Mouse (Mus musculus): ENCODE data around the gene Gm10799. TPM values are rescaled to one million over a fixed set of nuclear protein-coding genes. Genes with fewer than 3 reads are reported as not detected.

The Gm10799 gene
- polyA plus RNA-seq, 1 experiment from 2014 or later = not detected

GRCm38 (mm10) chr2:104058954-104059353, 9.4 kb downstream of the Gm10799 start:
- peaks cover 2% of the 10 kb centered on the region; the same call in 1 of the 2 replicates for H3K4me1 ChIP-seq (ENCODE audit: insufficient read depth)
- peaks cover 55% of the 10 kb centered on the region for H3K36me3 ChIP-seq (replicated peaks; ENCODE audit: insufficient read depth, low read length)
- no peaks in the 10 kb centered on the region for H3K27me3 ChIP-seq (ENCODE audit: insufficient read depth, low read length)
- H3K9ac ChIP-seq (replicated peaks) = no peak overlapping the region
- no peak overlapping the region for H3K4me2 ChIP-seq (ENCODE audit: low read depth, low read length)
- no peaks in the 10 kb centered on the region for H3K9me3 ChIP-seq (ENCODE audit: low read length)
- no peak for TF ChIP-seq EP300 (IDR thresholded peaks at IDR 0.05; ENCODE audit: low read depth)
- no peak for TF ChIP-seq CTCF (IDR thresholded peaks at IDR 0.05; ENCODE audit: low read depth)
- no peak overlapping the region for H3K27ac ChIP-seq (ENCODE audit: low read depth)
- WGBS (ENCODE audit: insufficient replicate concordance) = 91% methylated on average over 4 of the region's 4 CpGs
- DNase-seq (no peak), ATAC-seq (no peak)
- H3K4me3 ChIP-seq (ENCODE audit: low read depth, low read length) = no peak overlapping the region

GRCm38 (mm10) chr2:104058381-104058780, 10.0 kb downstream of the Gm10799 start:
- Histone ChIP-seq H3K4me3 (ENCODE audit: low read depth, low read length) (no peak overlapping the region), H3K4me1 (ENCODE audit: insufficient read depth) (no peaks in the 10 kb centered on the region), H3K36me3 (replicated peaks; ENCODE audit: insufficient read depth, low read length) (peaks cover 61% of the 10 kb centered on the region), H3K9ac (replicated peaks) (no peak overlapping the region), H3K27ac (ENCODE audit: low read depth) (no peak overlapping the region), H3K4me2 (ENCODE audit: low read depth, low read length) (no peak overlapping the region), H3K9me3 (ENCODE audit: low read length) (no peaks in the 10 kb centered on the region), H3K27me3 (ENCODE audit: insufficient read depth, low read length) (no peaks in the 10 kb centered on the region)
- TF ChIP-seq EP300 (IDR thresholded peaks at IDR 0.05; ENCODE audit: low read depth) = no peak
- TF ChIP-seq CTCF (IDR thresholded peaks at IDR 0.05; ENCODE audit: low read depth) = no peak
- ATAC-seq = no peak
- WGBS (ENCODE audit: insufficient replicate concordance) = 81% methylated on average over 1 of the region's 1 CpGs
- no peak for DNase-seq

- H3K27ac ChIP-seq (ENCODE audit: low read depth) = 0 out of 2 replicates have a peak overlapping the region, but pooled peaks have one; percentile 48
- H3K4me1 ChIP-seq (ENCODE audit: insufficient read depth) = peaks cover 17% of the 10 kb centered on the region
- H3K9me3 ChIP-seq (ENCODE audit: low read length) = no peaks in the 10 kb centered on the region
- DNase-seq = no peak
- H3K9ac ChIP-seq (replicated peaks) = no peak overlapping the region
- H3K36me3 ChIP-seq (replicated peaks; ENCODE audit: insufficient read depth, low read length) = peaks cover 50% of the 10 kb centered on the region
- WGBS (ENCODE audit: insufficient replicate concordance) = 40% methylated on average over 1 of the region's 1 CpGs
- H3K4me2 ChIP-seq (ENCODE audit: low read depth, low read length) = no peak overlapping the region
- H3K4me3 ChIP-seq (ENCODE audit: low read depth, low read length) = no peak overlapping the region
- ATAC-seq = peak; percentile 27; the same call in 1 of the 2 replicates
- TF ChIP-seq EP300 (IDR thresholded peaks at IDR 0.05; ENCODE audit: low read depth) = peak; percentile 64
- TF ChIP-seq CTCF (IDR thresholded peaks at IDR 0.05; ENCODE audit: low read depth) = no peak
- H3K27me3 ChIP-seq (ENCODE audit: insufficient read depth, low read length) = no peaks in the 10 kb centered on the region
These were observed 23.8 kb downstream of the Gm10799 start for GRCm38 (mm10) chr2:104044479-104045080.

GRCm38 (mm10) chr2:104043624-104044478, 24.5 kb downstream of the Gm10799 start:
- Histone ChIP-seq H3K27ac (ENCODE audit: low read depth) (peak overlapping the region; percentile 48; the same call in 1 of the 2 replicates), H3K36me3 (replicated peaks; ENCODE audit: insufficient read depth, low read length) (peaks cover 50% of the 10 kb centered on the region), H3K4me2 (ENCODE audit: low read depth, low read length) (no peak overlapping the region), H3K4me1 (ENCODE audit: insufficient read depth) (peaks cover 17% of the 10 kb centered on the region), H3K27me3 (ENCODE audit: insufficient read depth, low read length) (no peaks in the 10 kb centered on the region), H3K9ac (replicated peaks) (no peak overlapping the region), H3K4me3 (ENCODE audit: low read depth, low read length) (no peak overlapping the region), H3K9me3 (ENCODE audit: low read length) (no peaks in the 10 kb centered on the region)
- ATAC-seq (peak; percentile 60; the same call in 1 of the 2 replicates), DNase-seq (no peak)
- WGBS (ENCODE audit: insufficient replicate concordance) = 49% methylated on average over 5 of the region's 5 CpGs
- TF ChIP-seq CTCF (IDR thresholded peaks at IDR 0.05; ENCODE audit: low read depth) (no peak), EP300 (IDR thresholded peaks at IDR 0.05; ENCODE audit: low read depth) (no peak)

GRCm38 (mm10) chr2:104042766-104043165, 25.6 kb downstream of the Gm10799 start:
- no peak for DNase-seq
- WGBS (ENCODE audit: insufficient replicate concordance) = 93% methylated on average over 15 of the region's 15 CpGs
- Histone ChIP-seq H3K4me1 (ENCODE audit: insufficient read depth) (peaks cover 17% of the 10 kb centered on the region), H3K4me2 (ENCODE audit: low read depth, low read length) (no peak overlapping the region), H3K9ac (replicated peaks) (no peak overlapping the region), H3K4me3 (ENCODE audit: low read depth, low read length) (no peak overlapping the region), H3K27me3 (ENCODE audit: insufficient read depth, low read length) (no peaks in the 10 kb centered on the region), H3K36me3 (replicated peaks; ENCODE audit: insufficient read depth, low read length) (peaks cover 45% of the 10 kb centered on the region), H3K27ac (ENCODE audit: low read depth) (no peak overlapping the region), H3K9me3 (ENCODE audit: low read length) (no peaks in the 10 kb centered on the region)
- TF ChIP-seq EP300 (IDR thresholded peaks at IDR 0.05; ENCODE audit: low read depth) (no peak), CTCF (IDR thresholded peaks at IDR 0.05; ENCODE audit: low read depth) (no peak)
- ATAC-seq = no peak

GRCm38 (mm10) chr2:104041632-104042031, 26.7 kb downstream of the Gm10799 start:
- ATAC-seq = peak; percentile 67
- WGBS (ENCODE audit: insufficient replicate concordance) = 61% methylated on average over 5 of the region's 5 CpGs
- peak overlapping the region; percentile 67 for H3K27ac ChIP-seq (ENCODE audit: low read depth)

More at GRCm38 (mm10) chr2:104041632-104042031, 26.7 kb downstream of the Gm10799 start:
- Histone ChIP-seq H3K4me2 (ENCODE audit: low read depth, low read length) (peak overlapping the region; percentile 26; the same call in 1 of the 2 replicates), H3K4me3 (ENCODE audit: low read depth, low read length) (no peak overlapping the region), H3K36me3 (replicated peaks; ENCODE audit: insufficient read depth, low read length) (peaks cover 50% of the 10 kb centered on the region), H3K9ac (replicated peaks) (no peak overlapping the region), H3K27me3 (ENCODE audit: insufficient read depth, low read length) (no peaks in the 10 kb centered on the region), H3K4me1 (ENCODE audit: insufficient read depth) (peaks cover 17% of the 10 kb centered on the region), H3K9me3 (ENCODE audit: low read length) (no peaks in the 10 kb centered on the region)
- TF ChIP-seq EP300 (IDR thresholded peaks at IDR 0.05; ENCODE audit: low read depth) = no peak
- TF ChIP-seq CTCF (IDR thresholded peaks at IDR 0.05; ENCODE audit: low read depth) = no peak
- peak; percentile 33 for DNase-seq
